Mouse (Mus musculus): ENCODE results near the gene Gm20425.
A peak's percentile ranks its signal among the peaks of the same experiment; 100 is the strongest.

The Gm20425 gene

GRCm38 (mm10) chr9:103230151-103230951, at the start of gene Gm20425, which contains the start of gene Trf:
TSS of gene Gm20425 (minus strand) at chr9:103230307.
TSS of gene Trf (minus strand) at chr9:103230444.
- DNase-seq (ENCODE audit: low spot score in 2 of 2) = peak; percentile 25 to 39

GRCm38 (mm10) chr9:103276876-103277275, 46.8 kb upstream of the Gm20425 start:
- DNase-seq (ENCODE audit: low spot score in 2 of 2) = no peak

GRCm38 (mm10) chr9:103275676-103276075, 45.6 kb upstream of the Gm20425 start:
- DNase-seq (ENCODE audit: low spot score in 2 of 2) = no peak

- no peak for DNase-seq (ENCODE audit: low spot score in 2 of 2)
Observed at GRCm38 (mm10) chr9:103274819-103275218, 44.7 kb upstream of the Gm20425 start.

GRCm38 (mm10) chr9:103271104-103271503, 41.0 kb upstream of the Gm20425 start:
- no peak for DNase-seq (ENCODE audit: low spot score in 2 of 2)

- DNase-seq (ENCODE audit: low spot score in 2 of 2) = no peak
Observed at GRCm38 (mm10) chr9:103265778-103266177, 35.7 kb upstream of the Gm20425 start.

DNA sequence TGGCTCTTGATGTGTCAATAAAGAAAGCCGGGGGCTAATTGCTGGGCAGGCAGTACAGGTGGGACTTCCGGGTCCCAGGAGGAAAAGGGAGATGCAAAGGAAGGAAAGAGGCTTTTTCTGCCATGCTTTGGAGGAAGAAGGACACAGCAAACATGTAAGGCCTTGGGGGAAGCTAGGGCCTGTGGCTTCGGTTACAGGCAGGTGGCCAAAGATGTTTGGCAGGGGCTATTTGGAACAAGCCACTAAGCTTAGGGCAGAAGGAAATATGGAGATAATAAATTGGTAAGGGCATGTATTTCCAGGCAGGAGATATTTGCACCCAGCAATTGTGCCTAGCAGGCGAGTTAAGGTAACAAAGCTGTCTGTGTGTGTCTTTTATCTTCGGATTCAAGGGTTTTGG, 22.8 kb upstream of the Gm20425 start:
- no peak for DNase-seq (ENCODE audit: low spot score in 2 of 2)

DNA sequence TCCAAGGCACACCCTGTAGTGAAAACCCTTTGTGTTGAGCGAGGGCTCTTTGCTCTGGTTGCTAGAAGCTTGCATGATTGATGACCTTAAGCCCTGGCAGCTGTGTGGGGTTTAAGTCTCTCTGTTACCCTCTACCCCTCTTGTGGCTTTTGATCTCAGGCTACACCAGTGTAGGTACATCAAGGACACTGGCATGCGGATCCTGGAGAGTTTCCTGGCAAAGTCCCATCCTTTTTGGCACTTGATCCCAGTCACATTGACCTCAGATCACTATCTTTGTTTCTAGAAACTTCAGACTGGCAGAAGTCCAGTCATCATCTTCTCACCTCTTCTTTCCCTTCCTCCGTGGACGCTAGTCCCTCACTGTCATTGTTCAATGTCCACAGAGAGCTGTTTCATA, 18.5 kb upstream of the Gm20425 start:
- DNase-seq (ENCODE audit: low spot score in 2 of 2) = no peak

GRCm38 (mm10) chr9:103246526-103247168, 16.5 kb upstream of the Gm20425 start:
- no peak for DNase-seq (ENCODE audit: low spot score in 2 of 2)

DNA sequence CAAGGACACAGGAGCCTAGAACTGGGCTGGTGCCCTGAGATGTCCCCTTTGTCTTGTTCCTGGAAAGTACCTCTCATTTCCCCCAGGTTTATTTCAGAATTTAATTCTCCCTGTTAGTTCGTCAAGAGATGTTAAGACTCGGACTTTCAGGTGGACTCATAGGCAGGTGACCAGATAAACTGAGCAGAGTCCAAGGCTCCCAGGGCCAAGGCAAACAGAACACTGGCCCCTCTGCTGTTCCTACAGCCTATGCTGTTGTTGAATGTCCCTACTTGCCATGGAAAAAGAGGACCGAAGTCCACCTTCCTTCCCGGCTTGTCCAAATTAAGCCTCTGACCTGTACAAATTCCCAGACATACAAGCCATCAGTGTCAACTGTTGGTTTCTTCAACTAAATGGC, 13.5 kb upstream of the Gm20425 start:
- no peak for DNase-seq (ENCODE audit: low spot score in 2 of 2)

GRCm38 (mm10) chr9:103241206-103241605, 11.1 kb upstream of the Gm20425 start:
- DNase-seq (ENCODE audit: low spot score in 2 of 2) = no peak

DNA sequence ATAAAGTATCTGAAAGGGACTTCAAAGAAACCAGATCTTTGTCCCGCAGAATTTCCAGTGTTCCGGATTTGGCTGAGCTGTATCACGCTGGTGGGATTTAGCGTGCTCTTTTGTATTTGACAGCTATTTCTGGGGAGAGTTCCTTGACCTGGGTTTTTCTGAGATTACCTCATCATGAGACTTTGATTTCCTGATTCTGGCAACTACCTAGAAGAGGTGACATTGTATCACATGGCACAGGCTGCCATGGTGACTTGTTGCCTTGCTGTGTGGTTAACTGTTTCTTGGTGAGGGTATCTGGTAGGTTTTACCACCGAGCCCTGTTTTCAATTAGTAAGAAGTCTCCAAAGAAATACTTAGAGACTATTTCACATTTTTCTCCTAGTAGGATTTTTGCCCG, 9.4 kb upstream of the Gm20425 start:
- no peak for DNase-seq (ENCODE audit: low spot score in 2 of 2)

- DNase-seq (ENCODE audit: low spot score in 2 of 2) = no peak
Observed at GRCm38 (mm10) chr9:103234565-103235165, 4.6 kb upstream of the Gm20425 start.

DNA sequence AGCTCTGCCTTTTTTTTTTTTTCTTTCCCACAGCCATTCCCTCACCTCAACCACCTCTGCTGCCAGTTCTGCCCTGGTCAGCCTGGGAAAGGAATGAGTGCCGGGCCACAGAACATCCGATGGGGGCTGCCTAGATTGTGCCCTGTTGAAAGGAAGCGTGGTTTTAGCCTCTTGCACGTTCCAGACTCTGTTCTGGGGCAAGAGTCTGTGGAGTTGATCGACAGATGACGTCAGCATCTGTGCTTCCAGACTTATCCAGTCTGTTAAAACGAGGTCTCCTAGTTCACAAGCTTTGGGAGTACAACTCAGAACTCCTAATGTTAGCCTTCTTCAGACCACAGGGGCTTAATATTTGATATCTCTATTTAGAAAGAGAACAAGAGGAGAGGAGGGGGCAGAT, 4.0 kb upstream of the Gm20425 start:
- no peak for DNase-seq (ENCODE audit: low spot score in 2 of 2)

DNA sequence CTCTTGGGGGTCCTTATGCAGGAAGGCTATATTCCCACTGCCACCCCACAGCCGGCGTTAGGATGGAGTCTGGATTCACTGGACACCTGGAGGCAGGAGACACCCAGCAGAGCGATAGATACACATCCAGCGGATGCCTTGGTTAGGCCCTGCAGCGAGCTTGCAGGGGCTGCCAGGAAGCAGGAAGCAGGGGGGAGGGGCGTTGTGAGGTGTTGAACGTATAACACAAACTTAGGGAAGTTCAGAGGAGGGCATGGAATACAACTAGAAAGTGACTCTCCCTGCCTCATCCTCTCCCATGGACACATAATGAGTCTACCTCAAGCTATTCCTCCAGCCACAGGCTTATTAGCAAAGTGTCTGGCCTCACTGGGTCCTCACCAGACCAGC, 2.9 kb upstream of the Gm20425 start:
- DNase-seq (ENCODE audit: low spot score in 2 of 2) = no peak

- DNase-seq (ENCODE audit: low spot score in 2 of 2) = no peak
Observed at GRCm38 (mm10) chr9:103232232-103233005, 2.3 kb upstream of the Gm20425 start.

DNA sequence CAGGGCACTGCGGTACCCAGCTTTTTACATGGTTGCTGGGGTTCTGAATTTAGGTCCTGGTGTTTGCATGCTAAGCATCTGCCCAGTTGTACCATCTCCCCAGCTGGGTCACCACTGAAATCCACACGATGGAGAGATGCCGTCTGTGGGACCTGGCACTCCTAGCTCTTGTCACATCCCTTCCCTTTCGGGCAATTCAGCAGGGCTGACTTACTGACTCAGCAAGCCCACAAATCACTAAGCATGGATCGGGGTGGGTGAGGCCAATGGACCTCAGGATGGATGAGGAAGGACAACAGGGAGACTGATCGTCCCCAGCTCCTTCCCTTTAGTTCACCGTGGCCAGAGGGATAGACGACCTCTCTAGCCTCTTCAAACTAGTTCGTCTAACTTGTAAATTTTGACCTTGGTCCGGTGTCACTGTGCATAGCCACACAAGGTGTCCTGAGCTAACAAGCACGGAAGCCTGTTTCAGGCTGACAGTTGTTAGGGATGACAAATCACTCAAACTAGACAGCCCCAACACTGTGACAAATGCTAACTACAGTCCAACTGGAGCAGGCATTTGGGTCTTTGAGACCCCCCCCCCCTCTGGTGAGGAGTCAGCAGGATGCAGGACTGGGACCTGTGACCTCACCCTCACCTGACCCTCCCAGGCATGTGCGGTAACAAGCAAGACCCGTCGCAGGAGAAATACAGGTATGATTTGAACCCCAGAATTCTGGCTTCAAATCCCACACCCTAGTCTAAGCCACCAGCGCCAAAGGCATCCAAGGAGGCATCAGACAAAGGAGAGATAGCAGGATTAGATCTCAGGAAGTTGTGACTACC, 855 bp downstream of the Gm20425 start:
- no peak for DNase-seq (ENCODE audit: low spot score in 2 of 2)

GRCm38 (mm10) chr9:103228370-103229003, 1.6 kb downstream of the Gm20425 start:
- DNase-seq (ENCODE audit: low spot score in 2 of 2) = no peak

GRCm38 (mm10) chr9:103227760-103228159, 2.3 kb downstream of the Gm20425 start:
- no peak for DNase-seq (ENCODE audit: low spot score in 2 of 2)

DNA sequence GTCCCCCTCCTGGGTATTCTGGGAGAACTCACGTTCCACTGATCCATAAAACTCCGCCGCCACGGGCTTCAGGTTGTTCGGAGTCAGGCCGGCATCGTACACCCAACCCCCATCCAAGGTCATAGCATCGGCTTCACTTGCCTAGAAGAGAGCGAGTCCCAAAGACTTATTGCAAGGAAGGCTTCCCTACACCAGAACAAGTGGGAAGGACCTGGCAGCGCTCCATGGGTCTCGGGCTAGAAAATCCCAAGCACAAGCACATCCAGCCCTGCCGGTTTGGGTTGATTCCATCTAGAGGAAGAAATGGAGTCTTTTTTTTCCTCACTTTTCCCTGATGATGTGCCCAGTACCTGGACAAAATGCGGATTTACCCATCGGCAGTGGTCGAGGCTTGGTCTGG, 3.3 kb downstream of the Gm20425 start:
- no peak for DNase-seq (ENCODE audit: low spot score in 2 of 2)

- no peak for DNase-seq (ENCODE audit: low spot score in 2 of 2)
Observed at GRCm38 (mm10) chr9:103225464-103225863, 4.6 kb downstream of the Gm20425 start.
